Mouse (Mus musculus) CD4-positive naive resting alpha-beta T cell, adult 57 days (primary cell): ENCODE data around the gene H2-M1. TPM values are rescaled to one million over a fixed set of nuclear protein-coding genes. Genes with fewer than 3 reads are reported as not detected.

Experiments used
- total RNA-seq: library from RNA; stranded (reverse); gene quantifications from one replicate; pipeline ENCODE4 v1.2.4, GENCODE M21; 2023

The H2-M1 gene
- not detected for total RNA-seq

DNA sequence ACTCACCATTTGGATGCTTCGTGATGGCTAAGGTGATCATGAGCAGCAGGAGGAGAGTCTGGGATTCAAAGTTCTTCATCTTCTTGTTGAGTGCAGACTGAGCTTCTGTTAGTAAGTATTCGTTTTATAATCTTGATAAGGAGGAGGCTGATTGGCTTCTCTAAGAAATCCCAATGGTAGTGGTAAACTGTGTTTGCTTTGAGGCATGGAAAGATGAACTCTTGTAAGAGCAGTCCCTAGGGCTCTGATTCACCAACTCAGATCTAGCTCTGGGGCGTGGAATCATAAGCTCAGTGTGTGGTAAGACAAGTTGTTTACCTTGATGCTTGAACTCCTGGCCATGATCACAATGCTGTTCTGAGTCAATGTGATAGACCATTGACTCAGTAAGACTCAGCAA lies at the start of gene H2-M1:
Gene H2-M1, minus strand, starts transcription at position 101 of the 400 bp plus-strand sequence.

DNA sequence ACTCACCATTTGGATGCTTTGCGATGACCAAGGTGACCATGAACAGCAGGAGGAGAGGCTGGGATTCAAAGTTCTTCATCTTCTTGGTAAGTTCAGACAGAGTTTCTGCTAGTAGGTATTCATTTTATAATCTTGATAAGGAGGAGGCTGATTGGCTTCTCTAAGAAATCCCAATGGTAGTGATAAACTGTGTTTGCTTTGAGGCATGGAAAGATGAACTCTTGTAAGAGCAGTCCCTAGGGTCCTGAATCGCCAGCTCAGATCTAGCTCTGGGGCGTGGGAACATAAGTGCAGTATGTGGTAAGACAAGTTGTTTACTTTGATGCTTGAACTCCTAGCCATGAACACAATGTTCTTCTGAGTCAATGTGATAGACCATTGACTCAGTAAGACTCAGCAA lies 29.5 kb downstream of the H2-M1 start, which contains the start of gene H2-M9:
Gene H2-M9, minus strand, starts transcription at position 101 of the 400 bp plus-strand sequence.

Other genes with a start within 250 kb of the H2-M1 start
- gene H2-M10.4, start 209.9 kb downstream of the H2-M1 start, total RNA-seq: not detected
- gene H2-M11, start 125.1 kb downstream of the H2-M1 start, total RNA-seq: not detected
- not detected for gene H2-M9, start 29.6 kb downstream of the H2-M1 start, total RNA-seq
- not detected for gene H2-M10.5, start 100.7 kb upstream of the H2-M1 start, total RNA-seq
- not detected for gene H2-M10.6, start 140.0 kb upstream of the H2-M1 start, total RNA-seq
- 112 TPM for gene Trim26, start 164.9 kb upstream of the H2-M1 start, total RNA-seq
- gene Trim15, start 195.0 kb upstream of the H2-M1 start, total RNA-seq: not detected
- 0.27 TPM for gene Trim10, start 197.4 kb upstream of the H2-M1 start, total RNA-seq
- not detected for gene Trim40, start 217.9 kb upstream of the H2-M1 start, total RNA-seq
- gene Trim31, start 225.9 kb upstream of the H2-M1 start, total RNA-seq: not detected